29 mouse cellular contexts compared by ENCODE assay signal in genomic region chr17:32631936-32632335, GRCm38 (mm10). TPM values are rescaled to one million over a fixed set of nuclear protein-coding genes. Genes with fewer than 3 reads are reported as not detected.
A peak's percentile ranks its signal among the peaks of the same experiment; 100 is the strongest.
DNase-seq lines count a peak whose midpoint lies in the region; ATAC-seq lines count a peak whose summit lies in the region.
"Had no signal": no experiment of that assay in that cellular context is flagged by ENCODE, and none has a peak within 500 bp of the region (broad histone marks: within the 10 kb centered on the region; RNA-seq: fewer than 3 reads in every experiment).

No protein-coding gene starts in this region.

- H3K4me2 ChIP-seq in kidney, embryonic 14.5 days (replicated peaks; ENCODE audit: low read depth, low read length) = no peak overlapping the region
- H3K4me2 ChIP-seq: forebrain, embryonic 13.5 days; heart, embryonic 11.5 days; hindbrain, embryonic 12.5 days; hindbrain, embryonic 15.5 days had no signal

- H3K4me1 ChIP-seq in kidney, embryonic 14.5 days (ENCODE audit: control insufficient read depth, insufficient read depth, low read length) = no peaks in the 10 kb centered on the region
- H3K4me1 ChIP-seq: hindbrain, embryonic 12.5 days had no signal

- ATAC-seq in kidney, embryonic 14.5 days (ENCODE audit: low FRiP score, low TSS enrichment) = no peak
- ATAC-seq: CD4-positive, CD25-positive, alpha-beta regulatory T cell, adult 4 months; forebrain, embryonic 13.5 days; forebrain, embryonic 16.5 days; intestine, postnatal 0 days; Patski had no signal

- no peak overlapping the region for H3K27ac ChIP-seq in kidney, embryonic 14.5 days (ENCODE audit: low read depth, low read length)
- H3K27ac ChIP-seq: forebrain, embryonic 10.5 days; forebrain, embryonic 13.5 days; hindbrain, embryonic 12.5 days; hindbrain, embryonic 15.5 days had no signal

- H3K9me3 ChIP-seq in kidney, embryonic 14.5 days (ENCODE audit: control insufficient read depth, low read length) = no peaks in the 10 kb centered on the region
- H3K9me3 ChIP-seq: forebrain, embryonic 10.5 days; forebrain, embryonic 13.5 days; hindbrain, embryonic 12.5 days; hindbrain, embryonic 15.5 days had no signal

- H3K4me3 ChIP-seq in kidney, embryonic 14.5 days (ENCODE audit: low read length) = no peak overlapping the region
- H3K4me3 ChIP-seq: forebrain, embryonic 10.5 days; forebrain, embryonic 13.5 days; hindbrain, embryonic 12.5 days; hindbrain, embryonic 15.5 days had no signal

- H3K27me3 ChIP-seq in kidney, embryonic 14.5 days (ENCODE audit: control insufficient read depth, insufficient read depth, low read length) = no peaks in the 10 kb centered on the region
- H3K27me3 ChIP-seq: forebrain, embryonic 13.5 days; hindbrain, embryonic 12.5 days; hindbrain, embryonic 15.5 days had no signal

- H3K36me3 ChIP-seq in kidney, embryonic 14.5 days (ENCODE audit: control insufficient read depth, insufficient read depth, low read length) = no peaks in the 10 kb centered on the region
- H3K36me3 ChIP-seq: forebrain, embryonic 10.5 days; hindbrain, embryonic 12.5 days; hindbrain, embryonic 15.5 days had no signal

- 77% methylated on average over 3 of the region's 3 CpGs for WGBS in kidney, embryonic 14.5 days

- H3K9ac ChIP-seq in kidney, embryonic 14.5 days (ENCODE audit: low read depth, low read length) = no peak overlapping the region
- H3K9ac ChIP-seq: forebrain, embryonic 13.5 days; hindbrain, embryonic 12.5 days; hindbrain, embryonic 15.5 days had no signal

- DNase-seq in 3T3-L1 (ENCODE audit: low read depth, low spot score) = peak; percentile 20
- peak; percentile 41 for DNase-seq in 416B (ENCODE audit: low read depth)
- peak; percentile 7 for DNase-seq in NIH3T3 (ENCODE audit: low read depth)
- DNase-seq in frontal cortex, postnatal 36 days (ENCODE audit: low spot score in 2 of 2) = no peak
- no peak for DNase-seq in spleen, postnatal 4 days (ENCODE audit: low spot score in 2 of 2)
- DNase-seq: adrenal gland, postnatal 10 days; adrenal gland, postnatal 36 days; cerebellum, adult 11-12 months; cerebellum, adult 8-10 months; gastrocnemius, postnatal 25 days; heart, adult 18-20 months had no signal

RNA-seq across cellular contexts. Expression of gene Cyp4f37, which starts 10.8 kb away (rescaled TPM):
- polyA plus RNA-seq in kidney, embryonic 14.5 days (2014; fragmentation: Nextera tagmentation; extraction: Ambion mirVana) = not detected in 2 replicates
- polyA plus RNA-seq: brain, embryonic 14.5 days; C2C12; CD4-positive, CD25-positive, alpha-beta regulatory T cell, adult 4 months; embryonic facial prominence, embryonic 11.5 days; embryonic facial prominence, embryonic 14.5 days; forebrain, embryonic 10.5 days; forebrain, embryonic 13.5 days; forebrain, embryonic 16.5 days; frontal cortex, adult 2 months; heart, embryonic 11.5 days; heart, embryonic 14.5 days; heart, postnatal 0 days; hindbrain, embryonic 12.5 days; intestine, embryonic 14.5 days; intestine, postnatal 0 days had no signal

RNA-seq across cellular contexts. Expression of gene Cyp4f40, which starts 26.8 kb away (rescaled TPM):
- not detected in 2 replicates for polyA plus RNA-seq in kidney, embryonic 14.5 days (2014; fragmentation: Nextera tagmentation; extraction: Ambion mirVana)
- polyA plus RNA-seq: CD4-positive, CD25-positive, alpha-beta regulatory T cell, adult 4 months; embryonic facial prominence, embryonic 11.5 days; embryonic facial prominence, embryonic 14.5 days; forebrain, embryonic 10.5 days; forebrain, embryonic 13.5 days; forebrain, embryonic 16.5 days; heart, embryonic 11.5 days; heart, embryonic 14.5 days; heart, postnatal 0 days; hindbrain, embryonic 12.5 days; Patski had no signal

RNA-seq across cellular contexts. Expression of gene Cyp4f15, which starts 53.5 kb away (rescaled TPM):
- polyA plus RNA-seq in kidney, embryonic 14.5 days (2014; fragmentation: Nextera tagmentation; extraction: Ambion mirVana) = not detected in 2 replicates
- polyA plus RNA-seq: C2C12; CD4-positive, CD25-positive, alpha-beta regulatory T cell, adult 4 months; heart, embryonic 14.5 days; intestine, postnatal 0 days; Patski had no signal

Comparison
In these comparisons a context has a peak if more than half of its experiments do, and no peak if none do; other contexts are left out.
1. DNase-seq: peak in 3T3-L1 (single experiment), 416B (single experiment) and NIH3T3 (single experiment); none in frontal cortex, postnatal 36 days (0 of 2) and spleen, postnatal 4 days (0 of 2).